Mouse (Mus musculus) hindbrain, embryonic 12.5 days (tissue): ENCODE measurements around the gene Atp8a1. TPM values are rescaled to one million over a fixed set of nuclear protein-coding genes. Genes with fewer than 3 reads are reported as not detected.

Source experiments
- ATAC-seq: fragments of 200-750 bp; cut with Nextera tagmentation; 2 replicates; pipeline ENCODE4 v1.8.0; 2017; ENCODE audit warnings: moderate TSS enrichment; ENCODE audit not compliant: low FRiP score
- H3K27ac ChIP-seq: fragments of 300-500 bp; sonication (generic); 2 replicates; pipeline ENCODE4 v1.5.1; 2016; ENCODE audit warnings: mild to moderate bottlenecking
- H3K27me3 ChIP-seq: fragments of 300-500 bp; sonication (generic); 2 replicates; pipeline ENCODE4 v1.6.1; 2016; ENCODE audit warnings: mild to moderate bottlenecking
- H3K36me3 ChIP-seq: fragments of 300-500 bp; sonication (generic); 2 replicates; pipeline ENCODE4 v1.6.1; 2016; ENCODE audit warnings: mild to moderate bottlenecking
- H3K4me1 ChIP-seq: fragments of 300-500 bp; sonication (generic); 2 replicates; pipeline ENCODE4 v1.6.1; 2016
- H3K4me2 ChIP-seq: fragments of 300-500 bp; sonication (generic); replicated peaks from 2 replicates; pipeline ENCODE4 v1.6.1; 2016; ENCODE audit warnings: mild to moderate bottlenecking
- H3K4me3 ChIP-seq: fragments of 300-500 bp; sonication (generic); 2 replicates; pipeline ENCODE4 v1.5.1; 2016; ENCODE audit warnings: mild to moderate bottlenecking
- H3K9ac ChIP-seq: fragments of 300-500 bp; sonication (generic); 2 replicates; pipeline ENCODE4 v1.6.1; 2016; ENCODE audit warnings: mild to moderate bottlenecking, moderate library complexity
- H3K9me3 ChIP-seq: fragments of 300-500 bp; sonication (generic); replicated peaks from 2 replicates; pipeline ENCODE4 v1.6.1; 2016; ENCODE audit warnings: mild to moderate bottlenecking
- WGBS: fragments of 180-500 bp; shearing (Covaris S2); methylation state at CpG from one replicate; pipeline ENCODE4 v1.1.7; 2016; 5-methylcytosine and 5-hydroxymethylcytosine counted together
- microRNA-seq: library from miRNA; unstranded; fragments of <30 nt; microRNA quantifications from one replicate; pipeline ENCODE4, GENCODE M21; 2017
- polyA plus RNA-seq: library from polyadenylated mRNA; unstranded; fragments of >200 nt; fragmentation: Nextera tagmentation; extraction: Ambion mirVana; gene quantifications from 2 replicates; pipeline ENCODE4 v1.2.1, GENCODE M21; 2016

The Atp8a1 gene
- polyA plus RNA-seq, 1 experiment from 2014 or later = 37.3 TPM

GRCm38 (mm10) chr5:67606916-67607803 is 240.1 kb downstream of the Atp8a1 start:
- Histone ChIP-seq H3K4me2 (peak overlapping the region; percentile 93), H3K4me1 (peaks cover 20% of the 10 kb centered on the region), H3K27me3 (peaks cover 79% of the 10 kb centered on the region), H3K9ac (peak overlapping the region; percentile 62; the same call in 1 of the 2 replicates), H3K27ac (no peak overlapping the region), H3K4me3 (peak overlapping the region; percentile 54), H3K36me3 (no peaks in the 10 kb centered on the region), H3K9me3 (no peaks in the 10 kb centered on the region)
- ATAC-seq = peak; percentile 47
- WGBS = 1% methylated on average over 64 of the region's 66 CpGs

- Histone ChIP-seq H3K36me3 (no peaks in the 10 kb centered on the region), H3K4me1 (peaks cover 20% of the 10 kb centered on the region), H3K9me3 (no peaks in the 10 kb centered on the region), H3K4me3 (no peak overlapping the region), H3K9ac (no peak overlapping the region), H3K27me3 (peaks cover 76% of the 10 kb centered on the region), H3K4me2 (no peak overlapping the region), H3K27ac (no peak overlapping the region)
- 48% methylated on average over 5 of the region's 5 CpGs for WGBS
- no peak for ATAC-seq
These were observed 241.3 kb downstream of the Atp8a1 start for GRCm38 (mm10) chr5:67605951-67606350.

GRCm38 (mm10) chr5:67599935-67600334 is 247.3 kb downstream of the Atp8a1 start:
- H3K27me3 ChIP-seq = peaks cover 23% of the 10 kb centered on the region
- 90% methylated on average over 9 of the region's 9 CpGs for WGBS
- no peak overlapping the region for H3K9ac ChIP-seq
- no peak overlapping the region for H3K27ac ChIP-seq
- H3K9me3 ChIP-seq = no peaks in the 10 kb centered on the region
- no peak for ATAC-seq
- H3K36me3 ChIP-seq = no peaks in the 10 kb centered on the region
- H3K4me2 ChIP-seq = no peak overlapping the region
- no peak overlapping the region for H3K4me3 ChIP-seq
- H3K4me1 ChIP-seq = no peaks in the 10 kb centered on the region

- Histone ChIP-seq H3K4me3 (no peak overlapping the region), H3K27me3 (no peaks in the 10 kb centered on the region), H3K4me2 (no peak overlapping the region), H3K9me3 (no peaks in the 10 kb centered on the region), H3K27ac (no peak overlapping the region), H3K36me3 (no peaks in the 10 kb centered on the region), H3K4me1 (no peaks in the 10 kb centered on the region), H3K9ac (no peak overlapping the region)
- WGBS = 80% methylated on average over 7 of the region's 7 CpGs
- no peak for ATAC-seq
These were observed 251.6 kb downstream of the Atp8a1 start for GRCm38 (mm10) chr5:67595629-67596028.

- Histone ChIP-seq H3K4me1 (no peaks in the 10 kb centered on the region), H3K27ac (no peak overlapping the region), H3K4me3 (no peak overlapping the region), H3K27me3 (no peaks in the 10 kb centered on the region), H3K9ac (no peak overlapping the region), H3K4me2 (no peak overlapping the region), H3K9me3 (no peaks in the 10 kb centered on the region), H3K36me3 (no peaks in the 10 kb centered on the region)
- 82% methylated on average over 1 of the region's 1 CpGs for WGBS
- ATAC-seq = no peak
These were observed 252.2 kb downstream of the Atp8a1 start for GRCm38 (mm10) chr5:67595070-67595469.

- H3K36me3 ChIP-seq = no peaks in the 10 kb centered on the region
- WGBS = 52% methylated on average over 6 of the region's 6 CpGs
- H3K27me3 ChIP-seq = no peaks in the 10 kb centered on the region
- H3K4me3 ChIP-seq = no peak overlapping the region
- ATAC-seq = no peak
- H3K27ac ChIP-seq = no peak overlapping the region
- no peaks in the 10 kb centered on the region for H3K9me3 ChIP-seq
- no peak overlapping the region for H3K9ac ChIP-seq
- no peaks in the 10 kb centered on the region for H3K4me1 ChIP-seq
- no peak overlapping the region for H3K4me2 ChIP-seq
These were observed 267.3 kb downstream of the Atp8a1 start for GRCm38 (mm10) chr5:67579725-67580633.

- Histone ChIP-seq H3K27ac (no peak overlapping the region), H3K4me2 (no peak overlapping the region), H3K4me1 (no peaks in the 10 kb centered on the region), H3K4me3 (no peak overlapping the region), H3K36me3 (no peaks in the 10 kb centered on the region), H3K9ac (no peak overlapping the region), H3K27me3 (no peaks in the 10 kb centered on the region), H3K9me3 (no peaks in the 10 kb centered on the region)
- ATAC-seq = no peak
- 93% methylated on average over 2 of the region's 2 CpGs for WGBS
These were observed 271.5 kb downstream of the Atp8a1 start for GRCm38 (mm10) chr5:67575705-67576104.

GRCm38 (mm10) chr5:67574039-67574438 is 273.2 kb downstream of the Atp8a1 start:
- Histone ChIP-seq H3K9me3 (no peaks in the 10 kb centered on the region), H3K27me3 (no peaks in the 10 kb centered on the region), H3K4me1 (no peaks in the 10 kb centered on the region), H3K4me3 (no peak overlapping the region), H3K4me2 (no peak overlapping the region), H3K9ac (no peak overlapping the region), H3K27ac (no peak overlapping the region), H3K36me3 (no peaks in the 10 kb centered on the region)
- WGBS = 88% methylated on average over 9 of the region's 9 CpGs
- no peak for ATAC-seq

- WGBS = 71% methylated on average over 6 of the region's 6 CpGs
These were observed 274.6 kb downstream of the Atp8a1 start for GRCm38 (mm10) chr5:67572552-67573155.

More at GRCm38 (mm10) chr5:67572552-67573155, 274.6 kb downstream of the Atp8a1 start:
- Histone ChIP-seq H3K27ac (no peak overlapping the region), H3K4me1 (no peaks in the 10 kb centered on the region), H3K4me3 (no peak overlapping the region), H3K9me3 (no peaks in the 10 kb centered on the region), H3K36me3 (no peaks in the 10 kb centered on the region), H3K4me2 (no peak overlapping the region), H3K27me3 (no peaks in the 10 kb centered on the region), H3K9ac (no peak overlapping the region)
- ATAC-seq = no peak

Small RNA genes lying within 50 kb of the gene (microRNA-seq; reads per million reads assigned to microRNA genes)
- not detected for gene Gm23617

Other genes with a start within 250 kb of the Atp8a1 start
- 3.1 and 3.4 TPM in 2 replicates for gene Shisa3, start 239.6 kb downstream of the Atp8a1 start, polyA plus RNA-seq
- not detected in 2 replicates for gene Gm5108, start 94.2 kb upstream of the Atp8a1 start, polyA plus RNA-seq
- gene Gm21905, start 99.0 kb upstream of the Atp8a1 start, polyA plus RNA-seq = not detected in 2 replicates
- gene Grxcr1, start 184.4 kb upstream of the Atp8a1 start, polyA plus RNA-seq = 0.27 TPM in 1 of 2 replicates, not detected in the other